Mouse (Mus musculus) intestine, postnatal 0 days (tissue): ENCODE measurements around the gene Acot4. TPM values are rescaled to one million over a fixed set of nuclear protein-coding genes. Genes with fewer than 3 reads are reported as not detected.
"Not testable (repeated sequence)": the region's sequence is repeated elsewhere in the genome, so short reads cannot be mapped to it uniquely, and the experiment has no call there.

Experiments used
- ATAC-seq: fragments of 200-750 bp; cut with Nextera tagmentation; 2 replicates; pipeline ENCODE4 v1.8.0; 2017; ENCODE audit warnings: mild to moderate bottlenecking, moderate TSS enrichment, moderate library complexity
- H3K27ac ChIP-seq: fragments of 300-500 bp; sonication (generic); 2 replicates; pipeline ENCODE4 v1.5.1; 2014; ENCODE audit warnings: mild to moderate bottlenecking, low read depth, low read length, moderate library complexity
- H3K27me3 ChIP-seq: fragments of 300-500 bp; sonication (generic); replicated peaks from 2 replicates; pipeline ENCODE4 v1.6.1; 2014; ENCODE audit warnings: low read length, mixed read lengths; ENCODE audit not compliant: control insufficient read depth, insufficient read depth
- H3K36me3 ChIP-seq: fragments of 300-500 bp; sonication (generic); 2 replicates; pipeline ENCODE4 v1.6.1; 2014; ENCODE audit warnings: mild to moderate bottlenecking, moderate library complexity; ENCODE audit not compliant: control insufficient read depth, insufficient read depth
- H3K4me1 ChIP-seq: fragments of 300-500 bp; sonication (generic); replicated peaks from 2 replicates; pipeline ENCODE4 v1.6.1; 2014; ENCODE audit warnings: antibody characterized with exemption, low read length, mixed read lengths; ENCODE audit not compliant: control insufficient read depth, insufficient read depth
- H3K4me2 ChIP-seq: fragments of 300-500 bp; sonication (generic); replicated peaks from 2 replicates; pipeline ENCODE4 v1.6.1; 2014; ENCODE audit warnings: low read depth, mild to moderate bottlenecking, moderate library complexity
- H3K4me3 ChIP-seq: fragments of 300-500 bp; sonication (generic); 2 replicates; pipeline ENCODE4 v1.5.1; 2014; ENCODE audit warnings: low read depth, low read length
- H3K9ac ChIP-seq: fragments of 300-500 bp; sonication (generic); 2 replicates; pipeline ENCODE4 v1.6.1; 2014; ENCODE audit warnings: mild to moderate bottlenecking, low read depth, low read length
- H3K9me3 ChIP-seq: fragments of 300-500 bp; sonication (generic); 2 replicates; pipeline ENCODE4 v1.6.1; 2016; ENCODE audit warnings: mixed run types; ENCODE audit not compliant: control insufficient read depth
- CTCF ChIP-seq: sonication (generic); IDR thresholded peaks from 2 replicates; pipeline ENCODE4 v1.5.1; 2016; ENCODE audit warnings: low read depth, mild to moderate bottlenecking, control low read depth, antibody characterized with exemption, moderate library complexity
- WGBS: fragments of 180-500 bp; shearing (Covaris S2); extraction: QIAGEN DNeasy Blood & Tissue Kit; methylation state at CpG from one replicate; pipeline ENCODE4 v1.1.7; 2014; 5-methylcytosine and 5-hydroxymethylcytosine counted together
- polyA plus RNA-seq: library from polyadenylated mRNA; unstranded; fragments of >200 nt; fragmentation: Nextera tagmentation; extraction: Ambion mirVana; gene quantifications from 2 replicates; pipeline ENCODE4 v1.2.1, GENCODE M21; 2015

The Acot4 gene
- polyA plus RNA-seq, 1 experiment from 2014 or later: 45.2 TPM

DNA sequence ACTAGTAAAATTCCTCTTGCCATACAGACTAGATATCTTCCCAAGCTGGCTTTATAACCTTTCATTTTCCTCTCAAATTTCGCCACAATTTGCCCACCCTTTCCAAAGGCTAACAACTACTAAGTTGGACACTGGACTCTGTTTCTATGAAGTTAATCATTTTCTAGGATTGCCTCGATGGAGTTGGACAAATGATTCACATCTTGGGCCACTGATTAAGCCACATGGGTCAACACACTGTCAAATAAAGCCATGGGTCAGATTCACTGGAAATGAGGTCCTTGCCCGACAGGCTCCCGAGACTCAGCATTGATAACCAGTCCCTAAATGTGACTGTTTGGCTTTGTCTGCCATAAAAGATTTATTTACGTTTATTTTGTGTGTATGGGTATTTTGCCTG is 4.1 kb downstream of the Acot4 start:
- no peak for TF ChIP-seq CTCF
- no peak overlapping the region for H3K9ac ChIP-seq
- H3K4me2 ChIP-seq: 0 out of 2 replicates have a peak overlapping the region, but pooled peaks have one; percentile 38
- no peak for ATAC-seq
- H3K36me3 ChIP-seq: no peaks in the 10 kb centered on the region
- no peaks in the 10 kb centered on the region; the same call in 1 of the 2 replicates for H3K4me1 ChIP-seq
- H3K4me3 ChIP-seq: no peak overlapping the region
- WGBS: 37% methylated on average over 5 of the region's 5 CpGs
- H3K27me3 ChIP-seq: no peaks in the 10 kb centered on the region
- 0 out of 2 replicates have a peak overlapping the region, but pooled peaks have one; percentile 7 for H3K27ac ChIP-seq
- H3K9me3 ChIP-seq: no peaks in the 10 kb centered on the region

- no peak overlapping the region for H3K27ac ChIP-seq
- H3K4me2 ChIP-seq: no peak overlapping the region
- H3K9me3 ChIP-seq: no peaks in the 10 kb centered on the region; the same call in 1 of the 2 replicates
- H3K9ac ChIP-seq: no peak overlapping the region
- no peak overlapping the region for H3K4me3 ChIP-seq
- no peaks in the 10 kb centered on the region for H3K36me3 ChIP-seq
- WGBS: 41% methylated on average over 2 of the region's 2 CpGs
- TF ChIP-seq CTCF: no peak
- H3K4me1 ChIP-seq: no peaks in the 10 kb centered on the region; the same call in 1 of the 2 replicates
- no peak for ATAC-seq
- H3K27me3 ChIP-seq: no peaks in the 10 kb centered on the region
Observed at GRCm38 (mm10) chr12:84044045-84044444, 5.9 kb downstream of the Acot4 start.

- no peak overlapping the region for H3K4me3 ChIP-seq
- H3K36me3 ChIP-seq: no peaks in the 10 kb centered on the region
- H3K9me3 ChIP-seq: no peaks in the 10 kb centered on the region; the same call in 1 of the 2 replicates
- no peaks in the 10 kb centered on the region; the same call in 1 of the 2 replicates for H3K4me1 ChIP-seq
- H3K27ac ChIP-seq: no peak overlapping the region
- H3K27me3 ChIP-seq: no peaks in the 10 kb centered on the region
- TF ChIP-seq CTCF: no peak
- no peak overlapping the region for H3K4me2 ChIP-seq
- ATAC-seq: no peak
- no peak overlapping the region for H3K9ac ChIP-seq
- 91% methylated on average over 1 of the region's 1 CpGs for WGBS
Observed at GRCm38 (mm10) chr12:84046906-84047305, 8.7 kb downstream of the Acot4 start.

DNA sequence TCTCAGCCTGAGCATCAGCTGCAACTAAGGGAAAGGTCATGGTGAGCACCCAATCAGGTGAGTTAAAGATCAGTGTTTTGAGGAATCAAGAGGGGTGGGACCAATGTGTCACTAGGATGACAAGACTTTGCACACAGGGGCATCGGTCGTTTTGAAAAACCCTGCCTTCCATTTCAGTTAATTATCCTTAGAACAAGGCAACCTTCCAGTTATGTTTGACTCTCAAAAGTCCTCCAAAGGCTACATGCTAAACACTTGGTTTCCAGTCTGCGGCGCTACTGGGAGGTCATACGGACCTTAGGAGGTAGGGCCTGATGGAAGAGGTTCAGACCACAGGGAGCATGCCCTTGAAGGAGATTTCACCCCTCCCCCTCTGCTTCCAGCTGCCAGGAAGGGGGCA is 12.6 kb downstream of the Acot4 start:
- not testable (repeated sequence) for ATAC-seq, H3K4me3 ChIP-seq, H3K4me1 ChIP-seq, H3K9me3 ChIP-seq, H3K4me2 ChIP-seq, H3K9ac ChIP-seq, H3K27ac ChIP-seq, H3K27me3 ChIP-seq, H3K36me3 ChIP-seq
- WGBS: 82% methylated on average over 5 of the region's 5 CpGs

GRCm38 (mm10) chr12:84051937-84052474 is 13.8 kb downstream of the Acot4 start, which contains the start of gene Acot3:
Gene Acot3, plus strand, starts transcription at chr12:84052144.
- Histone ChIP-seq H3K4me3 (peak within 1 kb of the TSS; percentile 40; the same call in 1 of the 2 replicates), H3K27me3 (no peaks in the 10 kb centered on the region), H3K36me3 (no peaks in the 10 kb centered on the region), H3K27ac (no peak within 1 kb of the TSS; the same call in 1 of the 2 replicates), H3K4me1 (0 out of 2 replicates have a peak, but pooled peaks cover 4% of the 10 kb centered on the region), H3K9ac (0 out of 2 replicates have a peak within 1 kb of the TSS, but pooled peaks have one; percentile 40), H3K9me3 (no peaks in the 10 kb centered on the region; the same call in 1 of the 2 replicates), H3K4me2 (peak within 1 kb of the TSS; percentile 80)
- TF ChIP-seq CTCF: no peak
- no peak for ATAC-seq
- WGBS: 65% methylated on average over 5 of the region's 5 CpGs

GRCm38 (mm10) chr12:84052609-84053008 is 14.4 kb downstream of the Acot4 start:
- no peaks in the 10 kb centered on the region for H3K36me3 ChIP-seq
- H3K27me3 ChIP-seq: no peaks in the 10 kb centered on the region
- H3K9me3 ChIP-seq: no peaks in the 10 kb centered on the region; the same call in 1 of the 2 replicates
- H3K27ac ChIP-seq: no peak overlapping the region; the same call in 1 of the 2 replicates
- 0 out of 2 replicates have a peak, but pooled peaks cover 4% of the 10 kb centered on the region for H3K4me1 ChIP-seq
- WGBS: 93% methylated on average over 7 of the region's 7 CpGs
- no peak for TF ChIP-seq CTCF
- no peak for ATAC-seq
- peak overlapping the region; percentile 80; the same call in 1 of the 2 replicates for H3K4me2 ChIP-seq
- no peak overlapping the region for H3K9ac ChIP-seq
- no peak overlapping the region for H3K4me3 ChIP-seq
